Mouse (Mus musculus) induced T-regulatory cell, adult 2 months (primary cell): ENCODE results near the gene Cltc.

Source experiments
- DNase-seq: peaks from one replicate; pipeline ENCODE4 v3.0.0-alpha.2; 2012; ENCODE audit warnings: low read depth

Cltc gene

DNA sequence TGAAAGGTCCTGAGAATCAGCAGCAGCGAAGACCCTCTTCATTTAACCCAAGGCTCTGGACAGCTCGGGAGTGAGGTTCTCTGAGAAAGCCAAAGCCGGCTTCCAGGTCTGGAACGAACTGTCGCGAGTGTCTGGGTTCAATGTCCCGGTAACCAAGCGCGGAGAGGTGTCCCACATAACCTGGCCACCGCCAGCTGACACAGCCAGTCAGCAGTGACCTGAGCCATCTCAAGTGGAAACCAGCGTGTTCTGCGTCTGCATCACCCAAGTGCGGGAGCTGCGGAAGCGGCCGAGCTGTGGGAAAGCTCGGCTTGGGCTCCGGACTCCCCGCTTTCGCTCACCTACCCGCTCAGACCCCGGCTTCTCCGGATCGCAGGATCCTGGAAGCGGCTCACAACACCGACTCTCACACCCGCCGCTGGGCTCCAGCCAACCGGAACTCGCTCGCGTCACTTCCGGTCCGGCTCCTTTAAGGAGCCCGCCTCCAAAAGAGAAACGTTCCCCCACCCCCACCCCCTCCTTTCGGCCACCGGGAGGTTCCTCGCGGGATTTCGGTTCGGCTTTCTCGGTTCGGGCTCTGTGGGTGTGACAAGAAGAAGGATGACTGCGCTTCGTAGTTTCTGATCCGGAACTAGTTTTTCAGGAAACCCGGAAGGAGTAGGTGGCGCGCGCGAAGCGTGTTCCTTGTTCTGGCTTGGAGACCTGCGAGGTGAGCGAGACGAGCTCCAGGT lies 73.8 kb downstream of the Cltc start, which contains the start of the genes Vmp1 and Ptrh2:
TSS of gene Vmp1 (minus strand) at position 442 of the 731 bp plus-strand sequence.
TSS of gene Ptrh2 (plus strand) at position 591 of the 731 bp plus-strand sequence.
- peak; percentile 97 for DNase-seq

DNA sequence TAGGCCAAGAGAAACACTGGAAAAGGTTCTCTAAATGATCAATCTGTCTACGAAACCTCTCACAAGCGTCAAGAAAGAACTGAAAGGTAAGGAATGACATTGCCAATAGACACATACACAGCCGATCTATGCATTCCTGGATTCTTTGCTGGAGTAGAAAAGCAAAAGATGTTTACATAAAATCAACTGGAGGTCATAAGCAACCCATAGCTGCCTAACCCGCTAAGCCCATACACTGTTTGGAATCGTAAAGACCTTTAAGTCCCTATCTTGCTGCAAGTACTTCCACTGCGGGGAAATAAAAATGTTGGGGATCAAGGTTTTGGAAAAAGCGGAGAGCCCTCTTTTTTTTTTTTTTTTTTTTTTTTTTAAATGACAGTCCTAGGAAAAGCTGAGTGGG lies 74.5 kb downstream of the Cltc start:
- peak; percentile 36 for DNase-seq

DNA sequence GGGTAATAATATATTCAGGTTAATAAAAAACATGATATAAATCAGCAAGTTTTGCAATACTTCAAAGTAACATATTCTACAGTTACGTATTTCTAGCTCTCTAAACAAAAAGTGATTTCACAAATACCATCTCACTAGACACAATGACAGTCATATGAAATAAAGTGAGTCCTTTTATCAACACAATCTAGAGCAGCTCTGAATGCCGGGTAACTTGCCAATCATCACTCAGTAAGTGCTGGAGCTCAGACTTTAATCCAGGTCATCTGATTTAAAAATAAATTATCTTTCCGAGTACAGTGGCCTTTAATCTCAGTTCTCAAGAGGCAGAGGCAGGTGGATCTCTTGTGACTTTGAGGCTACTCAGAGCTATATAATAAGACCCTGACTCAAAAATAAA lies 75.9 kb downstream of the Cltc start:
- no peak for DNase-seq

DNA sequence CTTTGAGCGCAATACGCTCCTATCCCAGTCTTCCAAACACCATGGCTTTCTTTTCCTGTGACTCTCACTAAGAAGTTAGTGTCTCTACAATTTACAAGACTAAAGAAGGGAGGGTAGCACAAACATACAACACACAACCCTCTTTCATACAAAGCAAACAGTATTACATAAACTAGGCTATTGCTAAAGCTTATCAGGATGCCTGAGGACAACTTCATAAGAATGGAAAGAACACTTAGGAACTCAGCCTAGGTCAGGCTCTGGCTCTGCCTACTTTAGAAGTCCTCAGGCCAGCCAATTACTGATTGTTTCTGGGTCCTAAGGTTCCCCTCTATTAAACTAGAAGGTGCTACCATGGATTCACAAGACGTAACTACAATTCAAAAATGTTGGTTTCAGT lies 76.6 kb downstream of the Cltc start:
- DNase-seq = no peak

DNA sequence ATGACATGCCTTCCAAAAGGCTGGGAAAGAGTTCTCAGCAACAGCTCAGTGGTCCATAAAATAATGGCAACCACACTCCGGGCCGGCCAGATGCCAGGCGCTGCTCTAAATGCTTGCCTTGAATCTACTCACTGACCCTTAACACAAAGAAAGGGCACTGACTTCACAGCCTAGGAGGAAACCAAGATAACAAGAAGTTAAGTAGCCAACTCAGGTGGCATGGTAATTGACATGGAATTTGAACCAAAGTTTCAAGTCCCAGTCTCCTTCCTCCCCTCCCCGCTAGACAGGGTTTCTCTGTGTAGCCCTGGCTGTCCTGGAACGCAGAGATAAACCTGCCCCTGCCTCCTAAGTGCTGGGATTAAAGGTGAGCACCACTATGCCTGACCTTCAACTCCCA lies 78.4 kb downstream of the Cltc start:
- DNase-seq = no peak

DNA sequence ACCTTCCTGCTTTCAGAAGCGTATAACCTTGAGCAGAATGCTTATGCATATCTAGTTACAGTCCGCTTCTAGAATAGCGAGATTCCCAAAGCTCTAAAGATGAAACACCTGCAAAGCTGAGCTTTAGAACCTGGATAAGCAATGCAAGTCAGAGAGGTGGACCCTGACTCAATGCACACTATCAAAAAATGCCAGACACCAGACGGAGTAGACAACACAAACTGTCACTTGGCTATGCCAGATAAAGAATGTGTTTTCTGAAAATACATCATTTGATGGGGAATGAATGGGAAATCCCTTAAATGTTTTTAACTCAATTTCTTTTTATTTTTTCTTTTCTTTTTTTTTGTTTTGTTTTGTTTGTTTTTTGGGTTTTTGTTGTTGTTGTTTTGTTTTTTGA lies 81.8 kb downstream of the Cltc start:
- no peak for DNase-seq

DNA sequence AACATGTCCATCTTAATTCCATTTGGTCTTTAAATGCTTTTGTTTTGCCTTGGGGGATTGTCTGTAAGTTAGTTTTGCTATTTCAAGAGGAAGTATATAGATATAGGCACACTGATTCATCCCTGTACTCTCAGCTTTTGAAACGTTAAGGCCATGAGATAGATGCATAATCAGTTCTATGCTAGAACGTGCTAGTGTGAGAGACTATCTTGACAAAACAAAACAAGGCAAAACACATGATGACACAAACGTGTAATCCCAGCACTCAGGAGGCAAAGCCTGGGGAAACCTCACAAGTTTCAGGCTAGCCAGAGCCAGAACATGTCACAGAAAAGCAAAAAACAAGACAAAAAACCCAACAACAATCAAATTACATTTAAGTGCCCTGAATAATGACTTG lies 84.6 kb downstream of the Cltc start:
- DNase-seq = no peak

DNA sequence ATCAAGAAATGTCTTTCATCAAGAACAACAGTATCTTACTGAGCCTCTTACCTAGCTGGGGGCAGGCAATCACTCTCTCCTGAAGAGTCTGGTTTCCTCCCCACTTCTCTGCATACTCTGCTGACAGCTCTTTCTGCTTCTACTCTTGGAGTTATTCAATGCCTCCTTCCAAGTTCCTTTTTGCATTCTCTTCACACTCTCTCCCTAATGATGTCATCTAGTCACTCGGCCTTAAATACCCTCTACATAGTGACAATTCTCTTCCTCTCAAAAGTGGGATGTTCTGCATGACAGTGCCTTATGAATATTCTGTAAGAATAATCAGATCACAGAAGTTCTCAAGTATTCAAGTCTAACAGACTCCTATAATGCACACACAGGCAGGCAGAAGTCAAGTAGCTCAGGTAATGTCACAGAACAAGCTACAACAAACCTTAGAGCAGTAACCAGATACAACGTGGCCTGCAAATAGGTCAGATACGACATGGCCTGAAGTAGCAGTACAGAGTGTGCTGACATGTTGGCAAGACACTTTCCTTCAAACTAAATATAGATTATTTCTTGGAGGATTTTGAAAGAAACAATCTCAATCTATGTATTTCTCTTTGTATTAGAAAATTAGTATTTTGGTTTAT lies 86.2 kb downstream of the Cltc start:
- no peak for DNase-seq

DNA sequence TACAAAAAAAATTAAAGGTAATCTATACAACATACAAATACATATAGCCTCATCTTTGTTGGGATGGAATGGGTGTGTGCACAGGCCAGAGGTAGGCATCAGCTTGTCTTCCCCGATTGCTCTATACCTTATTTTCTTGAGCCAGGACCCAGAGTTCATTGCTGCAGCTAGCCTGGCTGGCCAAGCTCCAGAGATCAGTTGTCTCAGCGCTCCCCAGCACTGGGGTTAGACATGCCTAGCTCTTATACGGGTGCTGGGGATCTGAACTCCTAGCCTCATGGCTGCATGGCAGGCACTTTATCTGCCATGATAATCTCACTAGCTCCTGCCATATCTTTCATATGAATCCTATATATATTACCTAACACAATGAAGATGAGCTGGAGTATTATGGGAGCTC lies 89.2 kb downstream of the Cltc start:
- DNase-seq = no peak

DNA sequence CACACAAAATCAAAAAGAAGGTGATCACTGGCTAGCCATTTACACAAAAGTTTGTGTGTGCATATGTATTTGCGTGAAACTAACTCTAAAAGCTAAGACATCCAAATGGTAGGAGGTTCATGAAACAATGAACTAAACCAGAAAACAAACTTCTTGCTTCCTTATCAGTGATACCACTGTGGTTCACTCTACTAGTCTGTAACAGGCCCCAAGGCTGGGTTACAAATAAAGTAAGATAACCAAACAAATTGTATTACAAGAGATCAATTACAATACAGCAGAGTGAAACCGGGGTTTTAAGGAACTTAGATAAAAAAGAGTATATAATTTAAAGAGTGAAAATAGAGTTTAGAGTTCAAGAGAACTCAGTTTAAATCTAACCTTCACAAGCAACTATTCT lies 89.8 kb downstream of the Cltc start:
- no peak for DNase-seq

DNA sequence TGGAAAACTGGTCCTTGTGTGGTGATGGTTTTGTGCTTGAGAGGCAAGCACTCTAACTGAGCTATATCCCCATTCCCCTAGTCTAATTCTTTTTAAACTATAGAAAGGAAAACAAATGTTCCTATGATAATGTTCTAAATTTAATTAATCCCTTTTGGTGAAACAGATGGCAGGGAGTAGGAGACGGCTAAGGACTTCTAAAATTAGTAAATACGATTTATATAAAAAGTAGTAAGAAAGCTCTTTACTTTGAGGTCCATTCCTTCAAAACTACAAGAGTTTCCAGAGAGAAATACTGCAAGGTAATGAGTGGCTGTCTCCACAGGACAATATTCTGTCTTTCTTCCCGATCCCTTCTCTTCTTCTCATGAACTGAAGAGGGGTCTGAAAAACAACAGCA lies 93.0 kb downstream of the Cltc start:
- DNase-seq = no peak

DNA sequence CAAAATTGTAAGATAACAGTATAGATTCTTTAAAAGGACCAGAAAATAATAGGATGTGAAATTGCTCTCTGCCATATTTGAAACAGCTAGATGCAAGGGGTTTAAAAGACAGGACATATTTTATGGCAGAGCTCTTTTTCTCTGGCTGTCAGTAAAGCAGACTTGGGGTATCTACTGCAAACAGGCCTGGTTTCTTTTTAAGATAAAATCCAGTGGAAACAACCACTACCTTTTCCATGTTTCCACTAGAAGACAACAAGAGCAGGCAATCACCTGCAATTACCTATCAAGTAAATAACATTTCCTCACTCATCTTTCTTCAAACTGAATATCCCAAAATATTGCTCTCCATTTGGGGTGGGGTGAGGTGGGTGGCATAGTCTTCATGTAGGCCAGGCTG lies 93.4 kb downstream of the Cltc start:
- DNase-seq = no peak

DNA sequence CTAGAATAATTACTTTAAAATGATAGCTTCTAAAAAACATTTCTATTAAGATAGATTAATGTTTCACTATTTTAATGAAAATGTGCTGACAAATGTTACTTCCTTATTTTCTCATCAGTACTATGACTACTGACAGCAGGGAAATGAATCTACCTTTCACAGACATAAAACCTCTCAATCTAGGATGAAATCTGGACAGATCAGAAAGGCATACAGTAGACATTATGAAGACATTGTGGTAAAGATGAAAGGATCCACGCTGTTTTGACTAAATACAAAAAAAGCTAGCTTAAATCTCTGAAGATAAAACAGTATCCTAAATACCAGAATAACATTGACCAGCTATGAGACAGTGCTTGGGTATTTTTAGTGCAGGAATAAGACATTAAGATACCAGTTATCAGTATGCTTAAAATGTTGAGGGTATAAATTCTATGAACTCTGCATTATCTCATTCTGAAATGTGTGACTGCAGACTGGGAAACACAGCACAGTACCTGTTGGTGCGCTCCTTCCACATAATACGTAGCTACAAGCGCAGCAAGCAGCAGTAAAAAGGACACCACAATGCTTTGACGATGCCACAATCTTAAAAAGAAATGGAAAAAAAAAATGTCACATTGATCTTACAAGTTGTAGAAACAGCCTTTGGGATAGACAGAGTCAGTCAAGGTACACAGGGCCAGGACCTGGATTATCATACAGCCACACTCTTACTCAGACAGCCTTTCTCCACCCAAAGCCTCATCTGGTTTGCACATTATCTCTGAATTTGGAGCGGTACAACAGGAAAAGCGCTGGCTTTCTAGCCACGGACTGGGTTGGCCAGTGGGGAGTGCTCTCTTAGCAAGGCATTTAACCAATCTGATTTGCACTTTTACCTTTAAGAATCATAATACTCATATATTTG lies 94.1 kb downstream of the Cltc start:
- DNase-seq = no peak

DNA sequence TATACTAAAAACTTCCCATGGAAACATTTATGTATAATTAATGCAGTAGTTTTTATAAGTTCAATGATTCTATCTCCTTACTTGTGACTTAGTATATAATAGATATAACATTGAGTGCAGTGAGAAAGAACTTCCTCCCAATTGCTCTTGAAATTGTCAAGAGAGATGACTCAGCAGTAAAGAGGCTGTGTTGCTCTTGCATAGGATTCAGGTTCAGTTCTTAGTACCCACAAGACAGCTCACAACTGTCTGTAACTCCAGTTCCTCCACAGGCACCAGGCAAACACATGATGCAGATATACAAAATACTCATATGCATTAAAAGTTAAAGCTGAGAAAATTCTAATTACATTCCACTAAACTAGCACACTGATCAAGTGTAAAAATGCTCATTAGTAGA lies 99.5 kb downstream of the Cltc start:
- no peak for DNase-seq

DNA sequence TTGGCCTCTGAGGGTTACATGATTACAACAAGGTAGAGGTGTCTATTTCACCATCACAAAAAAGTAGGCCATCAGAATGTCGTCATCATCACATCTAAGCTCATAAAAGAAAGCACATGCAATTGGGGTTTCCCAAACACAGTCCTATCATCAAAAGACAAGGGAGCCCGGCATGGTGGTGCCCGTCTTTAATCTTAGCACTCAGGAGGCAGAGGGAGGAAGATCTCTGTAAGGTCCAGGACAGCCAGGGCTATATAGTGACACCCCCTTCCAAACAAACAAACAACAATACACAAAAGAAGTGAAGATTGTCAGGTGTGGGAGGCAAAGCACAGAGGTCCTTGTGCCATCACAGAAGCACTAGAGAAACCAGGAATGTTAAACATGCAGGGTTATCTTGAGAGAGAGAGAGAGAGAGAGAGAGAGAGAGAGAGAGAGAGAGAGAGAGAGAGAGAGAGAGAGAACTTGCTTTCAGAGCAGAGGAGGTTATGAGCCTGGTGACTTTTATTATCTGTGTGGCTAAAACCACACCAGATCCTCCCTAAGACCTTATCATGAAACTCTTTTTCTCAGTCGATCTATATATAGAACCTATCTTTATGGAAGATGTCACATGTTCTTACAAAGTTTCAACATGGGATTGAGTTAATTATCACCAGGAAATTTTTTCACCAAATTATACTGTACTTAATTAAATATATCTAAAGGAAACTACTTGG lies 100.4 kb downstream of the Cltc start:
- DNase-seq = no peak

DNA sequence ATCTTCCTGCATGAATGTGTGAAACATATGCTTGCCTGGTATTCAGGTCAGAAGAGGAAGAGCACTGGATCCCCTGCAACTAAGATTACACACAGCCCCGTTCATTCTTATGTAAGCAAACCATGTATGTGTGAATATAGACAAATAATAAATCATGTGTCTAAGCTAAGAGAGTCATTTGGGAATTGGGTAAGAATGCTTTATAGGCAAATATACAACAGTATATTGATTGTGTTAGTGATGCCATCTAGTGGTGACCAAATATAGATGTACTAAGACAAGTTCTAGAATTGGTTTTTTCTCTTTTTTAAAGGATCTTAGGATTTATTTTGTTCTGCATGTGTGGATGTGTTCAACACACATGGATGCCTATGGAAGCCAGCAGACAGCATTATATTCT lies 101.7 kb downstream of the Cltc start:
- peak; percentile 75 for DNase-seq

DNA sequence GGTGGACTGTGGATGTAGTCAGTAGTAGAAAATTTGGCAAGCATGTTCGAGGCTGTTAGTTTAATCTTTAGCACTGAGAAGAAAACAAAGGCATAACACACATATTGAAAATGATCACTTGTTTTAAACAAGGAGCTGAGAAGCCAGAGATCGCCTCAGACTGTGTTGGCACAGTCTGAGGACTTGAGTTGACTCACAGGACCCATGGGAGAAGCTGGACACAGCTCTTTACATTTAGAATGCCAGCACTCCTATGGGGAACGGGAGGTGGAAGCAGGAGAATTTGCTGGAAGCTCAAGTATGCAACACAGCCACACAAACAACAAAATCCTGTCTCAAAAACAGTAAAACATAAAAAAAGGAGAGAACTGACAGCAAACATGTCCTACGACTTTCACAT lies 103.3 kb downstream of the Cltc start:
- DNase-seq = no peak

DNA sequence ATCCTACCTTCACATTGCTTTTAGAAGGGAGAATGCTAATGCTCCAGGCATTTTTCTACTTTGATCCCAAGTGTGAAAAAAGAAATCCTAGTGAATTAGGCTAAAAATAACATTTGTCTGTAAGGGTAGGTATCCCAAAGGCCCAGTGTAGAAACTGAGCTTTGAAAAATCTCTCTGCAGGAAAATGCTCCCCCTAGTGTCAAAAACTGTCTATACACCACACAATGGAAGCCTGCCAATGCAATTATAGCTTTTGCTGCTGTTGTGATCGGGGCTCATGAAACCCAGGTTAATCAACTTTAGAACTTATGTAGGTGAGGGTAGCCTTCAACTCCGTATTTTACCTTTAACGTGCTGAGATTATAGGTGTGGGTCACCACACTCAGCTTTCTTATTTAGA lies 103.9 kb downstream of the Cltc start:
- peak; percentile 93 for DNase-seq

DNA sequence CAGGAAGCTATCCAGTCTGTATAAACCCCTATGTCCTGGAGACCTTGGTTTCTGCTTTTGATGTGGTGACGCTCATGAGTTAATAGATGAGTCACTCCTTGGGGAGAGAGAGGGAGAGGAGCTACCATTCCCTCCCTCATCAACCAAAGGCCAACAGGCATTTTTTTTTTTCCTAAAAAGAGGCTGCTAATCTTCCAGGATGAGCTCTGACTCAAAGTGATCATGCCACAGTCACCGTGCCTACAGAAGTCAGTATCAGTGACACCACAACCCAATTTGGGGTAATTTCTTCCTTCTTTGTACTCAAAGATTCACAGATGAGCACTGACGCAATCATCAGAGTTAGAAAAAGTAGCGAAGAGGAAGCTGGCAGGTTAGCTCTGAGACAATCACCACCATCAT lies 104.8 kb downstream of the Cltc start:
- DNase-seq = peak; percentile 90

DNA sequence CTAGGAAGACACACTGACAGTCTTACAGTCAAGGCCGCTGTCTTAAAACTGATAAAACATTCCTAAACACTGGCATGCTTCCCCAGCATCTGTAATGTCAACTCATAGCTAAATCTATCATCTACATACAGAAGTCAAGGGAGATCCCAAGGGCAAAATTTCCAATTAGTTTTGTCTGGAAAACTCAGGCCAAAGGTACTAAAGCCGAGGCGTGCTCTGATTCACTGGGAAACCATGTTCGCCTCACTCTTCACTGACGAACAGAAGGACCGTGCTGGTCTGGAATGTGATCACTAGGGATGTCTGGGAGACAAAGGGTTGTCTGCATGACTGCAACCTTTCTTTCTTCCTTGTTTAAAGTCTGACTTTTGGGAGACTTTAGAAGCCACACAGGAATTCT lies 106.7 kb downstream of the Cltc start:
- no peak for DNase-seq

DNA sequence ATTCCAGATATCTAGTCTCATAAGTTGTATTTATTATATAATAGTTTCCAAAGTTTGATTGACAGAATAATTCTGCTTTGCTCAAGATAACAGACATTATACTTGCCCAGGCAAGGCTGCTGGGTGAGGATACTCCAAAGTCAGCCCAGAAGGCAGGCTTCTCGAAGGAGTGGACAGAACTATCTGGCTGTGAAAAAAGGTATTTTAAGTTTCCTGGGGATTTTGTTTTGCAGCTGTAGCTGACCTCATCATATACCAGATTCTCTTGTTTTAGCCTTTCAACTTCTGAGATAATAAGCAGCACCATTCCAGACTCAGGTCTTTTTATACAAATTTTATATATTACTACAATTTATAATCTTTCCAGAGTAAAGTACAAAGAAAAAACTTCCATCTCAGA lies 107.8 kb downstream of the Cltc start:
- no peak for DNase-seq
